Mouse (Mus musculus): ENCODE measurements around the gene Tle4.

Gene Tle4

DNA sequence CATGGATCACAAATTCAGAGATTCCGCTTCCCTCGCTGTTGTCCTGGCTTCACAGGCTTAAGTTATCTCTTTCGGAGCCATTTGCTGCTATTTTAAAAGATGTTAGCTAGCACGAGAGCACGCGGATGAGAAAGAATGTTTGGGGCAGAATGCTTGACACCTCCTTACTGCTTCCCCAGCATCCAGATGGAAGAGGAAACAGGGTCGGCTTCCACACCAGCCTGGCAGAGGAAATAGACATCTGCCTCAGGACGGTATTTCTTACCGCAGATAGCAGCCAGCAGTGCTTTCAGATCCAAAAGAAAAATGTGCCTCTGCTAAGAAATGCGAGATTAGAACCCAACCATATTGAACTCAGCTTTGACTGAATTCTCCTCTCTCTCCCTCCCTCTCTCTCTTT is 191.2 kb downstream of the Tle4 start:
- no peak for DNase-seq (ENCODE audit: low read depth, low spot score)

Data from ZHBTc4 (cell line).